Mouse (Mus musculus) liver, embryonic 11.5 days (tissue): ENCODE results near the gene Mt4. TPM values are rescaled to one million over a fixed set of nuclear protein-coding genes. Genes with fewer than 3 reads are reported as not detected.
"Not testable (repeated sequence)": the region's sequence is repeated elsewhere in the genome, so short reads cannot be mapped to it uniquely, and the experiment has no call there.

Source experiments
- ATAC-seq: fragments of 200-750 bp; cut with Nextera tagmentation; replicated peaks from 2 replicates; pipeline ENCODE4 v1.8.0; 2017; ENCODE audit warnings: moderate number of reproducible peaks, mild to moderate bottlenecking, moderate TSS enrichment, moderate library complexity; ENCODE audit not compliant: low FRiP score
- DNase-seq: peaks from one replicate; pipeline ENCODE4 v3.0.0-alpha.2; 2017; ENCODE audit warnings: low spot score
- H3K27ac ChIP-seq: fragments of 300-500 bp; sonication (generic); 2 replicates; pipeline ENCODE4 v1.5.1; 2014; ENCODE audit warnings: mild to moderate bottlenecking, low read depth, low read length, control low read depth
- H3K27me3 ChIP-seq: fragments of 300-500 bp; sonication (generic); replicated peaks from 2 replicates; pipeline ENCODE4 v1.6.1; 2014; ENCODE audit warnings: low read length, mixed read lengths; ENCODE audit not compliant: control insufficient read depth, insufficient read depth
- H3K36me3 ChIP-seq: fragments of 300-500 bp; sonication (generic); 2 replicates; pipeline ENCODE4 v1.6.1; 2014; ENCODE audit warnings: mild to moderate bottlenecking, low read length, moderate library complexity, mixed read lengths; ENCODE audit not compliant: control insufficient read depth, insufficient read depth
- H3K4me1 ChIP-seq: fragments of 300-500 bp; sonication (generic); replicated peaks from 2 replicates; pipeline ENCODE4 v1.6.1; 2014; ENCODE audit warnings: low read length, mixed read lengths; ENCODE audit not compliant: control insufficient read depth, insufficient read depth
- H3K4me2 ChIP-seq: fragments of 300-500 bp; sonication (generic); 2 replicates; pipeline ENCODE4 v1.6.1; 2014; ENCODE audit warnings: mild to moderate bottlenecking, control low read depth, moderate library complexity
- H3K4me3 ChIP-seq: fragments of 300-500 bp; sonication (generic); 2 replicates; pipeline ENCODE4 v1.5.1; 2014; ENCODE audit warnings: low read depth, low read length, control low read depth
- H3K9ac ChIP-seq: fragments of 300-500 bp; sonication (generic); 2 replicates; pipeline ENCODE4 v1.6.1; 2014; ENCODE audit warnings: low read depth, low read length, control low read depth
- H3K9me3 ChIP-seq: fragments of 300-500 bp; sonication (generic); 2 replicates; pipeline ENCODE4 v1.6.1; 2016; ENCODE audit warnings: low read length, inconsistent platforms, mixed read lengths; ENCODE audit not compliant: control insufficient read depth
- WGBS: fragments of 180-500 bp; shearing (Covaris S2); extraction: QIAGEN DNeasy Blood & Tissue Kit; methylation state at CpG from one replicate; pipeline ENCODE4 v1.1.7; 2014; 5-methylcytosine and 5-hydroxymethylcytosine counted together
- polyA plus RNA-seq: library from polyadenylated mRNA; unstranded; fragments of >200 nt; fragmentation: Nextera tagmentation; extraction: Ambion mirVana; gene quantifications from 2 replicates; pipeline ENCODE4 v1.2.1, GENCODE M21; 2014

Mt4 gene
- polyA plus RNA-seq, 1 experiment from 2014 or later, result not detected

DNA sequence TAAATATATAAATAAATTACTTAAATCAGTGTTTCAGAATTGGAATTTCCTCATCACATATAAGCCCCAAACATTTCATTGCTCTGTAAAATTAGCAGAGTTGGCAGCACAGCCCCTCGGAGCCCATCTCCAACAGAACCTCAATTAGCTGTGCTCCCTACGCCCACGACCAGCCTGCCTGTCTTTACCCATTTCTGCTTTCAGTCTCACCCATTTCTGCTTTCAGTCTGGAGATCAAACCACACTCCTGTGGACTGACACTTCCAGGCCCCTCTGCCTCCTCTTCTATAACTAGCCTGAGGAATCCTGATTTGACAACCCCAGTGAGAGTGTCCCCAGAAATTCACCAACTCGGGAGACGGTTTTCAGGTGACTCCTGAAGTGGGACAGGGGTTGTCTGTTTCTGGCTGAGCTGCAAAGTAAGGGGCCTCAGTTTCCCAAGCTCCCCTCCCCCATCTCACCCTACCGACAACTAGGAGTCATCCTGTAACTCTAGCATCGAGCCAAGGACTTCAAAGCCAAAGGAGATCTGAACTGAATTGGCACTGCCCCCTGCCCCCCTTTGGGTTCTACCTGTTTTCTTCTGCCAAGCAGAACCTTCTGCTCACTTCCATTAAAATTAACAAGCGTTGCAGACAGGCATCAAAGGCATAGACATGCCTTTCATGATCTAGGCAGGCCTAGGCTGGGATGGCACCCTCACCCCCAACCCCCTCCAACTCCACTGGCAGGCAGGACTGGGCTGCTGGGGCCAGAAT is 14.1 kb upstream of the Mt4 start:
- Histone ChIP-seq H3K27ac (no peak overlapping the region), H3K9me3 (no peaks in the 10 kb centered on the region), H3K4me1 (peaks cover 6% of the 10 kb centered on the region; the same call in 1 of the 2 replicates), H3K36me3 (no peaks in the 10 kb centered on the region), H3K27me3 (no peaks in the 10 kb centered on the region; the same call in 1 of the 2 replicates), H3K4me3 (no peak overlapping the region), H3K9ac (no peak overlapping the region), H3K4me2 (no peak overlapping the region)
- DNase-seq (no peak), ATAC-seq (no peak)
- 47% methylated on average over 8 of the region's 8 CpGs for WGBS

DNA sequence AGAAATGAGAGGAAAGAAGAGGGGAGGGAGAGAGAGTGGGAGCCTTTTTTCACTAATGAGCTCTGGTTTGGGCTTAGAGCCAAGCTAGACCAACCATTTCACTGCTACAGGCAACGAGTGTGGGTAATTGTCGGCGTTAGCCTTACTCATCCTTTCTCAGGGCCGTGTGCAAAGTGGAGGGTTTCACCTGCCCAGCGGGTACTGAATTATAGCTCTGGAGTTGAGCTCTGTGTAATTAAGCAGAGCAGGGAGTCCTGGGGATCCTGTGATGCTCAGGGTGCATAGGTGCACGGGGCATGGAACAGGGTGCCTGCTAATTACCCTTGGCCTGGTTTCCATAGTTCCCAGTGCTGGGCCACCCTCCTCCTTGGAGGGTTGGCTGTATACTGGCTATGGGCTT is 9.3 kb upstream of the Mt4 start:
- no peaks in the 10 kb centered on the region for H3K4me1 ChIP-seq
- H3K27me3 ChIP-seq, result no peaks in the 10 kb centered on the region; the same call in 1 of the 2 replicates
- 71% methylated on average over 6 of the region's 6 CpGs for WGBS
- H3K9ac ChIP-seq, result no peak overlapping the region
- no peak overlapping the region for H3K4me2 ChIP-seq
- H3K27ac ChIP-seq, result no peak overlapping the region
- DNase-seq, result no peak
- no peaks in the 10 kb centered on the region for H3K36me3 ChIP-seq
- H3K4me3 ChIP-seq, result no peak overlapping the region
- no peak for ATAC-seq
- H3K9me3 ChIP-seq, result no peaks in the 10 kb centered on the region

DNA sequence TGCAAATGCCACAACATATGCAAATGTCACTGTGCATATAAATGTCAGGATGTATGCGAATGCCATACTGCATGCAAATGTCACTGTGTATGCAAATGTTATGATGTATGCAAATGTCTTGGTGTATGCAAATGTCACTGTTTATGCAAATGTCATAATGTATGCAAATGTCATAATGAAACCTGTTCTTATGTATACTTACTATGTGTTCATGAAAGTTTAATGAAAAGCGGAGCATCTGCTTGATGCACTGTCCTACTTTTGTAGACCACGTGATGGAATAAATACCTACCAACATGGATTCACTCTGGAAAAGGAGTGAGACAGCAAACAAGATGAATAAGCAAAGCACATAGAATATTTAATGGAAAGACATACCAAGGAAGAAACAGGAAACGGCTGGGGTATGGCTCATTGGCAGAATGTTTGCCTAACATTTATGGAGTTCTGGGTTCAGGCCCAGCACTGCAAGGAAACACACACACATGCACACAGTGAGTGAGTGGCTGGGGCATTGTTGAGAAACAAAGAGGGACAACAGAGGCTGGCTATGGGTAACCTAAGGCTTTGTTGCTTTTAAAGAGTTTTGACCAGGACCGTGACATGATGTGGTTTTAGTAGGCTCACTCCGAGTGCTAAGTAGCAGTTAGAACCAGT is 7.7 kb upstream of the Mt4 start:
- DNase-seq, result no peak
- Histone ChIP-seq H3K4me2 (no peak overlapping the region), H3K4me1 (no peaks in the 10 kb centered on the region), H3K27me3 (no peaks in the 10 kb centered on the region; the same call in 1 of the 2 replicates), H3K4me3 (no peak overlapping the region), H3K9me3 (no peaks in the 10 kb centered on the region), H3K36me3 (no peaks in the 10 kb centered on the region), H3K27ac (no peak overlapping the region), H3K9ac (no peak overlapping the region)
- no peak for ATAC-seq
- WGBS, result 82% methylated on average over 6 of the region's 6 CpGs

DNA sequence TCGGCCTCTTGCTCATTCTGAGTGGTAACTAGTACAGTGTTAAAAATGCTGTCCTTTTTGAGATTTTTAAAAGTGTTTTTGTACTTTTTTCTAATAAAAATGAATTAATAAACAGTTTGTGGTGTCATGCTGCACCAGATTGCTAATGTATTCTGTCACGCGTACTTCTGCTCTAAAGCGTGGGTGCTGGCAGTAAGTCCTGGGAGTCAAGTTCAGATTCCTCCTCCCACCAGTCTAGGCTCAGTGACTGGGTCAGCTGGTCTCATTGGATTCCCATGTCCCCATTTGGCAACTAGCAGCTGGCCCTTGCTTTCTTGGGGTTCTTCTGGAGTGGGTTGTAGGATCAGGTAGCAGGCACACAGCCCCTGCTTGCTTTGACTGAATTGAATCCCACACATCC is 6.9 kb upstream of the Mt4 start:
- 92% methylated on average over 4 of the region's 4 CpGs for WGBS
- H3K9me3 ChIP-seq, result no peaks in the 10 kb centered on the region
- H3K4me1 ChIP-seq, result peaks cover 4% of the 10 kb centered on the region; the same call in 1 of the 2 replicates
- DNase-seq (no peak), ATAC-seq (no peak)
- no peak overlapping the region for H3K27ac ChIP-seq
- H3K36me3 ChIP-seq, result no peaks in the 10 kb centered on the region
- no peak overlapping the region for H3K4me3 ChIP-seq
- no peak overlapping the region for H3K9ac ChIP-seq
- H3K27me3 ChIP-seq, result no peaks in the 10 kb centered on the region; the same call in 1 of the 2 replicates
- H3K4me2 ChIP-seq, result no peak overlapping the region

DNA sequence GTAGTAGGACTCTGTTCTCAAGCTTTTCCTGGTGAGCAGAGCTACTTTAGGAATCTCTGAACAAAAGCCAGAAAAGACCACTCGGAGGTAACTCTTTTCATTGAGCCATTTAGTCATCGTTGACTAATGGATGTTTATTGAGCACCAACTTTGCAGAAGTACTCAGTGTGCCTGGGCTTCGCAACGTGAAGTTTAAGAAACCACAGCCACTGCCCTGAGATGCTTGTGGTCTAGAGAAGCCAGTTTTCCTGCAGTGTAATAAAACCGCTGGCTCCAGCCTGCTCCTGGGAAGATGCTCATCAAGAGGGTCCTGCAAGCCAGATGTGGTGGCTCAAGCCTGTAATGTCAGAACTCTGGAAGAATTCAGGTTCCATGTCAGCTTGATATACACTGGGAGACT is 4.9 kb upstream of the Mt4 start:
- no peaks in the 10 kb centered on the region for H3K9me3 ChIP-seq
- no peaks in the 10 kb centered on the region for H3K27me3 ChIP-seq
- 56% methylated on average over 5 of the region's 5 CpGs for WGBS
- peaks cover 4% of the 10 kb centered on the region; the same call in 1 of the 2 replicates for H3K4me1 ChIP-seq
- no peak overlapping the region for H3K4me2 ChIP-seq
- no peak overlapping the region for H3K4me3 ChIP-seq
- no peaks in the 10 kb centered on the region for H3K36me3 ChIP-seq
- no peak overlapping the region for H3K9ac ChIP-seq
- ATAC-seq, result no peak
- no peak for DNase-seq
- H3K27ac ChIP-seq, result no peak overlapping the region

DNA sequence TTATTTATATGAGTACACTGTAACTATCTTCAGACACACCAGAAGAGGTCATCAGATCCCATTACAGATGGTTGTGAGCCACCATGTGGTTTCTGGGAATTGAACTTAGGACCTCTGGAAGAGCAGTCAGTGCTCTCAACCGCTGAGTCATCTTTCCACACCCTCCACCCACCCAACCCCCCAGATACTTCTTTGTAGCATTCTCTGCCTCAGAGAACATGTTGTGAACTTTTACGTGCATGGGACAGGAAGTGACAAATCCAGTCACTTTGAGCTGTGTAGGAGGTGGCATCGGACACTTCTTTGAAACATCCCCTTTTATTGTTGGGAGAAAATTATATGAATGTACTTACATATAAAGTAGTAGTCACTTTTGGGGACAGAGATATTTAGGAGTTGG is 2.4 kb upstream of the Mt4 start:
- 49% methylated on average over 3 of the region's 3 CpGs for WGBS
- not testable (repeated sequence) for H3K4me3 ChIP-seq, H3K27ac ChIP-seq, H3K9ac ChIP-seq, DNase-seq, H3K9me3 ChIP-seq, H3K4me1 ChIP-seq, ATAC-seq, H3K27me3 ChIP-seq, H3K36me3 ChIP-seq, H3K4me2 ChIP-seq

DNA sequence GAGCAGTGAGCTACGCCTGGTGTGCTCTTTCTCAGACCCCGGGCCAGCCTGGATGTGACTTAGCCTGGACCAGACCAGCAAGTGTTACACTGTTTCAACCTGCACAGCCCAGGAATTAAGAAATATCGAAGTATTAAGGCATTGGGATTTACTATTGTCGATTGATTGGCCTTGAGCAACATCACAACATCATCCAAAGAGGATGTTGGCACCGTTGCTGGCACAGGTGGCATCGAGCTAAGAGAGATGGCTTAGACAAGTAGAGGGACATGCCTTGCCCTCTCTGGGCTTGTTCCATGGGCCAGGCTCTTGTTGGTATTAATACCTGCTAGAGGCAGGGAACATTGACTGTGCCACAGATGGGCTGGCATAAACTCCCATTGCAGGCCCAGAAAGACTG is 1.4 kb upstream of the Mt4 start:
- DNase-seq (no peak), ATAC-seq (no peak)
- Histone ChIP-seq H3K27ac (no peak overlapping the region), H3K4me3 (no peak overlapping the region), H3K9ac (no peak overlapping the region), H3K36me3 (no peaks in the 10 kb centered on the region), H3K27me3 (no peaks in the 10 kb centered on the region), H3K9me3 (no peaks in the 10 kb centered on the region), H3K4me2 (no peak overlapping the region), H3K4me1 (peaks cover 4% of the 10 kb centered on the region; the same call in 1 of the 2 replicates)
- WGBS, result 86% methylated on average over 6 of the region's 6 CpGs

DNA sequence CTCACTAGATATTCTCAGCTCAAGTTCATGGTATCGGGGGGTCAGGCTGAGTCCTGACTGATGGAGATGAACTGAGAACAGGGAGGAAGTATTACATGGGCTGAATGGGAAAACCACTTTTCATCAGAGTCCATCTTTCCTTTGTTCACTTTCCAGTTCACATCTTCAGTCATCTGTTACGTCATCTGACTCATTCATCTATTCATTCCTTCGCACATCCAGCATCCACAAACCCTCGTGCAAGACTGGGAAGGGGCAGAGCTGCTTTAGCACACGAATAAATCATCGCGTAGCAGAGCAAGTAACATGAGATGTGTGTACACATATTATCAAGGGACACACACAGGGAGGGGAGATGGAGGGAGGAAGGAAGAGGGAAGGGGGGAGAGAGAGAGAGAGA is 805 bp upstream of the Mt4 start:
- no peaks in the 10 kb centered on the region for H3K9me3 ChIP-seq
- H3K4me2 ChIP-seq, result no peak overlapping the region
- H3K27ac ChIP-seq, result no peak overlapping the region
- H3K36me3 ChIP-seq, result no peaks in the 10 kb centered on the region
- DNase-seq (no peak), ATAC-seq (no peak)
- WGBS, result 74% methylated on average over 7 of the region's 7 CpGs
- no peak overlapping the region for H3K4me3 ChIP-seq
- H3K9ac ChIP-seq, result no peak overlapping the region
- H3K27me3 ChIP-seq, result no peaks in the 10 kb centered on the region
- H3K4me1 ChIP-seq, result peaks cover 4% of the 10 kb centered on the region; the same call in 1 of the 2 replicates
